Mouse (Mus musculus) limb, embryonic 15.5 days (tissue): ENCODE measurements around the gene Capns2. TPM values are rescaled to one million over a fixed set of nuclear protein-coding genes. Genes with fewer than 3 reads are reported as not detected.
A peak's percentile ranks its signal among the peaks of the same experiment; 100 is the strongest.
"Not testable (repeated sequence)": the region's sequence is repeated elsewhere in the genome, so short reads cannot be mapped to it uniquely, and the experiment has no call there.

Experiments
- ATAC-seq: fragments of 200-750 bp; cut with Nextera tagmentation; 2 replicates; pipeline ENCODE4 v1.8.0; 2017; ENCODE audit warnings: low read depth, moderate TSS enrichment; ENCODE audit not compliant: insufficient number of reproducible peaks, low FRiP score, low TSS enrichment
- H3K27ac ChIP-seq: fragments of 300-500 bp; sonication (generic); 2 replicates; pipeline ENCODE4 v1.5.1; 2015; ENCODE audit warnings: moderate library complexity, mild to moderate bottlenecking, inconsistent platforms
- H3K27me3 ChIP-seq: fragments of 300-500 bp; sonication (generic); 2 replicates; pipeline ENCODE4 v1.6.1; 2015; ENCODE audit warnings: inconsistent platforms
- H3K36me3 ChIP-seq: fragments of 300-500 bp; sonication (generic); 2 replicates; pipeline ENCODE4 v1.6.1; 2015; ENCODE audit warnings: inconsistent platforms
- H3K4me1 ChIP-seq: fragments of 300-500 bp; sonication (generic); 2 replicates; pipeline ENCODE4 v1.6.1; 2015; ENCODE audit warnings: inconsistent platforms
- H3K4me2 ChIP-seq: fragments of 300-500 bp; sonication (generic); 2 replicates; pipeline ENCODE4 v1.6.1; 2015; ENCODE audit warnings: mild to moderate bottlenecking, inconsistent platforms
- H3K4me3 ChIP-seq: fragments of 300-500 bp; sonication (generic); 2 replicates; pipeline ENCODE4 v1.5.1; 2015; ENCODE audit warnings: mild to moderate bottlenecking, inconsistent platforms
- H3K9ac ChIP-seq: fragments of 300-500 bp; sonication (generic); 2 replicates; pipeline ENCODE4 v1.6.1; 2015; ENCODE audit warnings: inconsistent platforms
- H3K9me3 ChIP-seq: fragments of 300-500 bp; sonication (generic); 2 replicates; pipeline ENCODE4 v1.6.1; 2016; ENCODE audit warnings: inconsistent platforms
- WGBS: fragments of 180-500 bp; shearing (Covaris S2); methylation state at CpG from one replicate; pipeline ENCODE4 v1.1.7; 2015; 5-methylcytosine and 5-hydroxymethylcytosine counted together
- polyA plus RNA-seq: library from polyadenylated mRNA; unstranded; fragments of >200 nt; fragmentation: Nextera tagmentation; extraction: Ambion mirVana; gene quantifications from 2 replicates; pipeline ENCODE4 v1.2.1, GENCODE M21; 2015

Gene Capns2
- polyA plus RNA-seq, 1 experiment from 2014 or later, result 107 TPM

- no peak overlapping the region for H3K9ac ChIP-seq
- no peak overlapping the region for H3K4me2 ChIP-seq
- peaks cover 5% of the 10 kb centered on the region; the same call in 1 of the 2 replicates for H3K36me3 ChIP-seq
- ATAC-seq, result no peak
- H3K4me3 ChIP-seq, result no peak overlapping the region
- WGBS, result 40% methylated on average over 4 of the region's 4 CpGs
- peaks cover 11% of the 10 kb centered on the region; the same call in 1 of the 2 replicates for H3K4me1 ChIP-seq
- H3K27me3 ChIP-seq, result no peaks in the 10 kb centered on the region
- no peaks in the 10 kb centered on the region for H3K9me3 ChIP-seq
- H3K27ac ChIP-seq, result no peak overlapping the region
Observed at GRCm38 (mm10) chr8:92881247-92881646, 20.0 kb upstream of the Capns2 start.

- ATAC-seq, result no peak
- peaks cover 5% of the 10 kb centered on the region; the same call in 1 of the 2 replicates for H3K36me3 ChIP-seq
- no peaks in the 10 kb centered on the region for H3K27me3 ChIP-seq
- no peak overlapping the region for H3K4me2 ChIP-seq
- WGBS, result 40% methylated on average over 2 of the region's 2 CpGs
- no peak overlapping the region for H3K9ac ChIP-seq
- no peak overlapping the region for H3K27ac ChIP-seq
- no peak overlapping the region for H3K4me3 ChIP-seq
- H3K4me1 ChIP-seq, result peaks cover 11% of the 10 kb centered on the region; the same call in 1 of the 2 replicates
- H3K9me3 ChIP-seq, result no peaks in the 10 kb centered on the region
Observed at GRCm38 (mm10) chr8:92883771-92884170, 17.4 kb upstream of the Capns2 start.

- not testable (repeated sequence) for H3K36me3 ChIP-seq, H3K9me3 ChIP-seq, ATAC-seq, H3K4me3 ChIP-seq, H3K27me3 ChIP-seq, H3K4me2 ChIP-seq, H3K9ac ChIP-seq, H3K4me1 ChIP-seq, H3K27ac ChIP-seq
- 43% methylated on average over 3 of the region's 3 CpGs for WGBS
Observed at GRCm38 (mm10) chr8:92892216-92892615, 9.0 kb upstream of the Capns2 start.

GRCm38 (mm10) chr8:92893870-92894269, 7.3 kb upstream of the Capns2 start:
- Histone ChIP-seq H3K27me3 (no peaks in the 10 kb centered on the region), H3K36me3 (no peaks in the 10 kb centered on the region), H3K27ac (no peak overlapping the region), H3K9me3 (no peaks in the 10 kb centered on the region), H3K9ac (no peak overlapping the region), H3K4me1 (no peaks in the 10 kb centered on the region), H3K4me3 (no peak overlapping the region), H3K4me2 (no peak overlapping the region)
- 70% methylated on average over 2 of the region's 2 CpGs for WGBS
- no peak for ATAC-seq

GRCm38 (mm10) chr8:92895053-92895452, 6.2 kb upstream of the Capns2 start:
- Histone ChIP-seq H3K9ac (no peak overlapping the region), H3K27me3 (no peaks in the 10 kb centered on the region), H3K9me3 (no peaks in the 10 kb centered on the region), H3K27ac (no peak overlapping the region), H3K4me1 (no peaks in the 10 kb centered on the region), H3K4me2 (no peak overlapping the region), H3K4me3 (no peak overlapping the region), H3K36me3 (no peaks in the 10 kb centered on the region)
- WGBS, result 73% methylated on average over 7 of the region's 7 CpGs
- no peak for ATAC-seq

GRCm38 (mm10) chr8:92896056-92896455, 5.2 kb upstream of the Capns2 start:
- Histone ChIP-seq H3K36me3 (no peaks in the 10 kb centered on the region), H3K27me3 (no peaks in the 10 kb centered on the region), H3K4me2 (no peak overlapping the region), H3K4me3 (no peak overlapping the region), H3K27ac (no peak overlapping the region), H3K9me3 (no peaks in the 10 kb centered on the region), H3K4me1 (no peaks in the 10 kb centered on the region), H3K9ac (no peak overlapping the region)
- no peak for ATAC-seq
- 63% methylated on average over 1 of the region's 1 CpGs for WGBS

- H3K4me2 ChIP-seq, result no peak overlapping the region
Observed at GRCm38 (mm10) chr8:92896611-92897010, 4.6 kb upstream of the Capns2 start.

GRCm38 (mm10) chr8:92897794-92898193, 3.4 kb upstream of the Capns2 start:
- no peak overlapping the region for H3K4me2 ChIP-seq
- H3K27ac ChIP-seq, result no peak overlapping the region
- ATAC-seq, result no peak
- no peaks in the 10 kb centered on the region for H3K9me3 ChIP-seq
- H3K9ac ChIP-seq, result no peak overlapping the region
- no peaks in the 10 kb centered on the region for H3K27me3 ChIP-seq
- no peak overlapping the region for H3K4me3 ChIP-seq
- H3K36me3 ChIP-seq, result no peaks in the 10 kb centered on the region
- H3K4me1 ChIP-seq, result no peaks in the 10 kb centered on the region
- WGBS, result 58% methylated on average over 4 of the region's 4 CpGs

More at GRCm38 (mm10) chr8:92896611-92897010, 4.6 kb upstream of the Capns2 start:
- Histone ChIP-seq H3K36me3 (no peaks in the 10 kb centered on the region), H3K27ac (no peak overlapping the region), H3K4me3 (no peak overlapping the region), H3K9ac (no peak overlapping the region), H3K9me3 (no peaks in the 10 kb centered on the region), H3K27me3 (no peaks in the 10 kb centered on the region), H3K4me1 (no peaks in the 10 kb centered on the region)
- ATAC-seq, result no peak
- WGBS, result 63% methylated on average over 5 of the region's 5 CpGs

- no peak overlapping the region for H3K9ac ChIP-seq
- 79% methylated on average over 9 of the region's 9 CpGs for WGBS
- no peaks in the 10 kb centered on the region for H3K36me3 ChIP-seq
- H3K4me1 ChIP-seq, result no peaks in the 10 kb centered on the region; the same call in 1 of the 2 replicates
- ATAC-seq, result no peak
- no peak overlapping the region for H3K4me3 ChIP-seq
- H3K27ac ChIP-seq, result no peak overlapping the region
- no peak overlapping the region for H3K4me2 ChIP-seq
- H3K27me3 ChIP-seq, result no peaks in the 10 kb centered on the region
- no peaks in the 10 kb centered on the region for H3K9me3 ChIP-seq
Observed at GRCm38 (mm10) chr8:92899590-92899989, 1.6 kb upstream of the Capns2 start.

- no peaks in the 10 kb centered on the region for H3K36me3 ChIP-seq
- ATAC-seq, result no peak
- H3K4me3 ChIP-seq, result no peak overlapping the region
- 62% methylated on average over 2 of the region's 2 CpGs for WGBS
- H3K9me3 ChIP-seq, result no peaks in the 10 kb centered on the region
- H3K27me3 ChIP-seq, result no peaks in the 10 kb centered on the region
- H3K4me2 ChIP-seq, result no peak overlapping the region
- no peak overlapping the region for H3K9ac ChIP-seq
- H3K4me1 ChIP-seq, result no peaks in the 10 kb centered on the region; the same call in 1 of the 2 replicates
- H3K27ac ChIP-seq, result no peak overlapping the region
Observed at GRCm38 (mm10) chr8:92902981-92903380, 1.8 kb downstream of the Capns2 start.

- Histone ChIP-seq H3K9me3 (no peaks in the 10 kb centered on the region), H3K4me1 (no peaks in the 10 kb centered on the region; the same call in 1 of the 2 replicates), H3K27me3 (no peaks in the 10 kb centered on the region), H3K36me3 (no peaks in the 10 kb centered on the region), H3K4me2 (0 out of 2 replicates have a peak overlapping the region, but pooled peaks have one; percentile 10), H3K9ac (no peak overlapping the region), H3K27ac (no peak overlapping the region), H3K4me3 (no peak overlapping the region)
- 64% methylated on average over 11 of the region's 11 CpGs for WGBS
- no peak; the same call in 1 of the 2 replicates for ATAC-seq
Observed at GRCm38 (mm10) chr8:92903488-92904135, 2.4 kb downstream of the Capns2 start.

- 0 out of 2 replicates have a peak, but pooled peaks cover 2% of the 10 kb centered on the region for H3K36me3 ChIP-seq
- no peak overlapping the region for H3K4me2 ChIP-seq
- no peak overlapping the region for H3K4me3 ChIP-seq
- ATAC-seq, result no peak
- H3K27ac ChIP-seq, result no peak overlapping the region
- WGBS, result 89% methylated on average over 9 of the region's 9 CpGs
- no peak overlapping the region for H3K9ac ChIP-seq
- H3K4me1 ChIP-seq, result no peaks in the 10 kb centered on the region; the same call in 1 of the 2 replicates
- H3K27me3 ChIP-seq, result no peaks in the 10 kb centered on the region
- no peaks in the 10 kb centered on the region for H3K9me3 ChIP-seq
Observed at GRCm38 (mm10) chr8:92906553-92906952, 5.3 kb downstream of the Capns2 start.
